Mouse (Mus musculus): ENCODE data around the gene Gtdc1. TPM values are rescaled to one million over a fixed set of nuclear protein-coding genes. Genes with fewer than 3 reads are reported as not detected.

The Gtdc1 gene
- not detected in 2 replicates for polyA plus RNA-seq (2012; ENCODE audit: insufficient read depth, insufficient read length, low replicate concordance, missing spikeins)

DNA sequence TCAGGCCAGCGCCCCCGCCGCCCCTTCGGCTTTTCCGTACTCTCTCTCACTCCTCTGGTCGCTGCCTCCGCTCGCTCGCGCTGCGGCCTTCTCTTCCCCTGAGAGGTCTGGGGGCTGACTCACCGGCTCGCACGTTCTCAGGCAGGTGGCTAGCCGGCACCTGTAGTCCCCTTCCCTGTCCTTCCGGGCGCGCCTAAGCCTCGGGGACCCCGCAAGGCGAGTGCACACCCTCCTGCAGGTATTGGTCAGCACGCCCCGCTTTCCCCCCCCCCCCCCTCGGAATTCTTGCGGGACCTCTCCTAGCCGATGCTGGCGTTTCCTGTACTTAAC lies at the start of gene Gtdc1:
Gtdc1 (minus strand) TSS at position 176 of the 330 bp plus-strand sequence.
- no peak for TF ChIP-seq CTCF (IDR thresholded peaks at IDR 0.05; ENCODE audit: insufficient read depth, low read depth, low read length)
- TF ChIP-seq POLR2A (IDR thresholded peaks at IDR 0.05; ENCODE audit: insufficient read depth, low read depth, low read length): no peak
- Histone ChIP-seq H3K27ac (ENCODE audit: insufficient read depth, low read depth, low read length) (peak within 1 kb of the TSS; percentile 98), H3K4me3 (ENCODE audit: insufficient read depth, low read depth, low read length) (peak within 1 kb of the TSS; percentile 92), H3K4me1 (ENCODE audit: control insufficient read depth, insufficient read depth, low read length) (no peaks in the 10 kb centered on the region)
- 0% methylated on average over 27 of the region's 27 CpGs for WGBS

DNA sequence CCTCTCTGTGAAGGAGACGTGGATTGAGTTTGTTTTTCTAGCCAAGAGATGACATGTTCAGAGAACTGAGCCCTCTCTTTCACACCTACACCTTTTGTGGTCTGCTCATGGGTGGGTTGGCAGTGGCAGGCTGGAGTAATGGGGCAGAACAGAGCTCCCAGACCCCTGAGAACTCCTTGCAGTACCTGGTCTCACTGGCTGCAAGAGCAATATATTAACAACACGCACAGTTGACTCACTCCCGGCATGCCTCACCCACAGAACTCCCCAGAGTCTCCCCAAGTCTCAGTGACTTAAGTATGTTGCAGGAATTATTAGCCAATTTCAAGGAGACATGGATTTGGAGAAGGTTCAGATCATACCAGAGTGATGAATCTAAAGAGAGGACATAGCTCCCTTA lies 49.6 kb upstream of the Gtdc1 start:
- H3K4me3 ChIP-seq (ENCODE audit: insufficient read depth, low read depth, low read length): no peak overlapping the region
- peaks cover 8% of the 10 kb centered on the region for H3K4me1 ChIP-seq (ENCODE audit: control insufficient read depth, insufficient read depth, low read length)
- no peak for TF ChIP-seq CTCF (IDR thresholded peaks at IDR 0.05; ENCODE audit: insufficient read depth, low read depth, low read length)
- TF ChIP-seq POLR2A (IDR thresholded peaks at IDR 0.05; ENCODE audit: insufficient read depth, low read depth, low read length): no peak
- 73% methylated on average over 3 of the region's 3 CpGs for WGBS
- H3K27ac ChIP-seq (ENCODE audit: insufficient read depth, low read depth, low read length): no peak overlapping the region

DNA sequence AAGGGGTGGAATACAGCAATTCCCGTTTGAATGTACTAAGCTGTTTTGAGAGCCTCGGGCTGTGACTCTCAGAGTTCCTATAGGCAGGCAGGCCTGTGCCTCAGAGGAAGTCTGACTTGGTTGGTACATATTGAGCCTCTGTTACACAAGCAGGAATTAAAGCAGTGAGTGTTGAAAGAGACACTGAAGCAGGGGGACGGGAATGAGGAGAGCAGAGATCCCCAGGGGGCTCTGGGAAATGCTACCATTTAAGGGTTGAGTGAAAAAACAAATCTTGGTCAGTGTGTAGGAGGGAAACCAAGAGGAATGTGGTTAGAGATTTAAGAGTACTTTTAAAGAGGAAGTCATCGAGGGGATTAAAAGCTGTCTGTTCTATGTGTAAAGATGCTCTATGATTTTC lies 49.0 kb upstream of the Gtdc1 start:
- 62% methylated on average over 4 of the region's 4 CpGs for WGBS
- Histone ChIP-seq H3K4me3 (ENCODE audit: insufficient read depth, low read depth, low read length) (no peak overlapping the region), H3K27ac (ENCODE audit: insufficient read depth, low read depth, low read length) (no peak overlapping the region), H3K4me1 (ENCODE audit: control insufficient read depth, insufficient read depth, low read length) (peaks cover 8% of the 10 kb centered on the region)
- TF ChIP-seq CTCF (IDR thresholded peaks at IDR 0.05; ENCODE audit: insufficient read depth, low read depth, low read length) (no peak), POLR2A (IDR thresholded peaks at IDR 0.05; ENCODE audit: insufficient read depth, low read depth, low read length) (no peak)

DNA sequence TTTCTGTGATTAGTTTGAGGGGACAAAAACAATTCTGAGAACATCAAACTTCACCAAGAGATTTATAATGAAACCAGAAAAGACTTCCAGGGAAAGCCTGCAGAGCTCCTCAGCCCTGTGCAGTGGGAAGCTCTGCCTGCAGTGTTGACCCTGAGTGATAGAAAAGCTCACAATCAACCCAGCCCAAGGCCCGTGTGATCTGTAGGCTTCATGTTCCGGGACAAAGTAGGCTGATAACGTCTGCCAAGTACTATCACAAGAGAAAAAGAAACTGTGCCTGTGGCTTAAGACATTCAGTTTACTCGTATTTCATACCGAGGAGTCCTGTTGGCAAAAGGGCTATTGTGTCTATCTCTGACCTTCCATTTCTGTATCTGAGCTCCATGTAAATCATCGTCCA lies 46.4 kb upstream of the Gtdc1 start:
- Histone ChIP-seq H3K27ac (ENCODE audit: insufficient read depth, low read depth, low read length) (no peak overlapping the region), H3K4me1 (ENCODE audit: control insufficient read depth, insufficient read depth, low read length) (no peaks in the 10 kb centered on the region), H3K4me3 (ENCODE audit: insufficient read depth, low read depth, low read length) (no peak overlapping the region)
- TF ChIP-seq CTCF (IDR thresholded peaks at IDR 0.05; ENCODE audit: insufficient read depth, low read depth, low read length) (no peak), POLR2A (IDR thresholded peaks at IDR 0.05; ENCODE audit: insufficient read depth, low read depth, low read length) (no peak)
- 89% methylated on average over 6 of the region's 6 CpGs for WGBS

DNA sequence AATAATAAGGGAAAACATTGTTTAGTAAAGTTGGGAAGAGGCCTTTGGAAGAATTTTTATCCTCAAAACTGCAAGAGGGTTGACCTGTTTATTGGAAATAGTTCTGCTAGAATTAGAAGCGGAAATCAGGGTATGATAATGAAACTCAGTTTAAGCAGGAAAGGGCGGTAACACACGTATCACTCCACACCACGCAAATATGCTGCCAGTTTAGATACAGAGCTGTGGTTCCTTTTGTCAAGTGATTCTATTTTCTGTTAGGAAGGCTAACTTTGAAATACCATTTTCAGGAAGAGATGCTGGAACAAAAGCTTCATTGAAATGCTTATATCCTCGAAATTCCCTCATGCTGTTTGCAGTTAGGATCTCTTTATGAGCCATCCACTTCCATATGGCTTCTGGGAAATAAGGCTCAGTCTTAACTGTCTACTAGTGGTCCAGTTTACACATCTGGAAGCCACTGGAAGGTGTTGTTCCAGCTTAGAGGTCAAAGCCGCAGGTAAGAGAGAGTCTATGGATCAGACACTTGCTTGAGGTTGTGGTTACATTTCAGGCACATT lies 42.7 kb upstream of the Gtdc1 start:
- WGBS: 92% methylated on average over 6 of the region's 6 CpGs
- Histone ChIP-seq H3K4me1 (ENCODE audit: control insufficient read depth, insufficient read depth, low read length) (no peaks in the 10 kb centered on the region), H3K4me3 (ENCODE audit: insufficient read depth, low read depth, low read length) (no peak overlapping the region), H3K27ac (ENCODE audit: insufficient read depth, low read depth, low read length) (no peak overlapping the region)
- no peak for TF ChIP-seq CTCF (IDR thresholded peaks at IDR 0.05; ENCODE audit: insufficient read depth, low read depth, low read length)
- TF ChIP-seq POLR2A (IDR thresholded peaks at IDR 0.05; ENCODE audit: insufficient read depth, low read depth, low read length): no peak

DNA sequence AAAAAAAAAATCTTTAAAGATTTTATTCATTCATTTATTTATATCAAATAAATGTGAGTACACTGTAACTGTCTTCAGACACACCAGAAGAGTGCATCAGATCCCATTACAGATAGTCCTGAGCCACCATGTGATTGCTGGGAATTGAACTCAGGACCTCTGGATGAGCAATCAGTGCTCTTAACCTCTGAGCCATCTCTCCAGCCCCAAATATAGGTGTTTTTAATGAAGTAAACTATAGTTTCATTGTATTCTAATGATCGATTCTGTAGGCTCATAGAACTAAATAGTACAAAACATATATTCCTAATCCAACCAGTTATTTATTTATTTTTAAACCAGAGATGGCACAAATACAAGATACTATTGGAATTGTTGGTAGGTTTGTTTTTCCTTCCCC lies 42.2 kb upstream of the Gtdc1 start:
- no peak for TF ChIP-seq CTCF (IDR thresholded peaks at IDR 0.05; ENCODE audit: insufficient read depth, low read depth, low read length)
- WGBS: 98% methylated on average over 1 of the region's 1 CpGs
- no peak overlapping the region for H3K4me3 ChIP-seq (ENCODE audit: insufficient read depth, low read depth, low read length)

DNA sequence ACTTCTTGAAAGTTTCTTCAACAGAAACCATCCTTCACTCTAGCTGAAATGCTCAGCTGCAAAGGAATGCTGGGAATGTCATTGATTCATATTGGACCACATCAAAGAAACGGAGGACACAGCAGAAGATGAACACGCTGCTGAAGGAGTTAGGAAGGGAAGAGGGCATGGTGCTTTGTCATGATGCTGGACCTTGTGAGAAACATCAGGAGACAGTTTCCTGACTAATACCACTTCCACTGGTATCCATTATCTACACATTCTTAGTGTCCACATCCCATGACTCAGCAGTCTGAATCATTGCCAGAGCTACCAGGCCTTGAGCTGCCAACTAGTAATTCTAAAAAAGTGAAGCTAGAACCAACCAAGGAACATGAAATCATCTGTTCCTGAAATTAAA lies 41.8 kb upstream of the Gtdc1 start:
- WGBS: 92% methylated on average over 2 of the region's 2 CpGs
- Histone ChIP-seq H3K4me1 (ENCODE audit: control insufficient read depth, insufficient read depth, low read length) (no peaks in the 10 kb centered on the region), H3K4me3 (ENCODE audit: insufficient read depth, low read depth, low read length) (no peak overlapping the region)

More for the DNA sequence above, 42.2 kb upstream of the Gtdc1 start:
- Histone ChIP-seq H3K27ac (ENCODE audit: insufficient read depth, low read depth, low read length) (no peak overlapping the region), H3K4me1 (ENCODE audit: control insufficient read depth, insufficient read depth, low read length) (no peaks in the 10 kb centered on the region)

DNA sequence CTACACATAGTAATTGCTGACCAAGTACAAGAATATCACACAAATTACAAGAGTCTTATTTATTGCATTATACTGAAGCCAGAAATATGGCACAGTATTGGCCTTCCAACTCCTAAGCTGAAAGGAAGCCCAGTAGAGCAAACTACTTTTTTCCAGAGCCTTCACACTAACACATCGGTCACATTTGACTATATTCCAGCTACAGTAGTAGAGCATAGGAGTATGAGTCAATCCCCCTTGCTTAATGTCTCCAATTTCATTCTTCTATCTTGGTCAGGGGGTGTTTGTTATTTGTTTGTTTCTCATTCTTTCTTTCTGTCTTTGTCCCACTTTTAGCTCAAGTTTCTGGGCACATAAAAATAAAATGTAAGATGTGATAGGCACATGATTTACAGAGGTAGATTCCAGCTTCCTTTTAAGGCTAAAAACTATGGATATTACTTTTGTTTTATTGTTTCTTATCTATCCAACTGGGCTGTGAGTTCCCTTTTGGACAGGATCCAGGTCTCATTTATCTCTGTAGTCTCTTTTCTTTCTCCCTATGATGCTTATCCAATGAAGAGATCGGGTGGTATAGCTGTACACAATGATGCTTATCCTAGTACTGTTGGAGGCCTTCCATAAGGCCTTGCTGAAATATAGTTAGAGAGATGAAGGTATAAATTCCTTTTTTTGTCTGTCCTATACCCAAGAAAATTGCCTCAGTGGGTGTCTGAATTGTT lies 38.5 kb upstream of the Gtdc1 start:
- TF ChIP-seq CTCF (IDR thresholded peaks at IDR 0.05; ENCODE audit: insufficient read depth, low read depth, low read length) (no peak), POLR2A (IDR thresholded peaks at IDR 0.05; ENCODE audit: insufficient read depth, low read depth, low read length) (no peak)
- Histone ChIP-seq H3K4me3 (ENCODE audit: insufficient read depth, low read depth, low read length) (no peak overlapping the region), H3K4me1 (ENCODE audit: control insufficient read depth, insufficient read depth, low read length) (no peaks in the 10 kb centered on the region), H3K27ac (ENCODE audit: insufficient read depth, low read depth, low read length) (no peak overlapping the region)
- WGBS: 77% methylated on average over 2 of the region's 2 CpGs

More for the DNA sequence above, 41.8 kb upstream of the Gtdc1 start:
- no peak overlapping the region for H3K27ac ChIP-seq (ENCODE audit: insufficient read depth, low read depth, low read length)
- no peak for TF ChIP-seq POLR2A (IDR thresholded peaks at IDR 0.05; ENCODE audit: insufficient read depth, low read depth, low read length)

DNA sequence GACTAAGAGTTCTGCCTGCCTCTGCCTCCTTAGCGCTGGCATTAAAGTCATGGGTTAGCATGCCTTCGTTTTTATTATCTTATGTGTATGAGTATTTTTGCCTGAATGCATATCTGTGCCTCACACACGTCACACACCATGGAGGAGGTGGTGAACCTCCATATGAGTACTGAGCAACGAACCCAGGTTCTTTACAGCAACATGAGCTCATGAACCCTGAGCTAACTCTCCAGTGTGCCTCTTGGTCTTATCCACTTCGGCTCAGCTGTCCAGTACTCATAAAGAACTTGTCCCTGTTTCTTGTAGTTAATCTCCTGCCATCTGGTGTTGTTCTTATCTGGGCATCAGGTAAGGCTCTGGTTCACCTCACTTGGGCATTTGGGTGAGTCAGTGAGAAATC lies 35.2 kb upstream of the Gtdc1 start:
- Histone ChIP-seq H3K4me3 (ENCODE audit: insufficient read depth, low read depth, low read length) (no peak overlapping the region), H3K27ac (ENCODE audit: insufficient read depth, low read depth, low read length) (no peak overlapping the region), H3K4me1 (ENCODE audit: control insufficient read depth, insufficient read depth, low read length) (no peaks in the 10 kb centered on the region)
- TF ChIP-seq CTCF (IDR thresholded peaks at IDR 0.05; ENCODE audit: insufficient read depth, low read depth, low read length) (no peak), POLR2A (IDR thresholded peaks at IDR 0.05; ENCODE audit: insufficient read depth, low read depth, low read length) (no peak)
- 94% methylated on average over 5 of the region's 5 CpGs for WGBS
